Mouse (Mus musculus): ENCODE measurements around the gene Stra6. TPM values are rescaled to one million over a fixed set of nuclear protein-coding genes. Genes with fewer than 3 reads are reported as not detected.

Gene Stra6
- polyA plus RNA-seq, 1 experiment from 2014 or later = 6.0 TPM

DNA sequence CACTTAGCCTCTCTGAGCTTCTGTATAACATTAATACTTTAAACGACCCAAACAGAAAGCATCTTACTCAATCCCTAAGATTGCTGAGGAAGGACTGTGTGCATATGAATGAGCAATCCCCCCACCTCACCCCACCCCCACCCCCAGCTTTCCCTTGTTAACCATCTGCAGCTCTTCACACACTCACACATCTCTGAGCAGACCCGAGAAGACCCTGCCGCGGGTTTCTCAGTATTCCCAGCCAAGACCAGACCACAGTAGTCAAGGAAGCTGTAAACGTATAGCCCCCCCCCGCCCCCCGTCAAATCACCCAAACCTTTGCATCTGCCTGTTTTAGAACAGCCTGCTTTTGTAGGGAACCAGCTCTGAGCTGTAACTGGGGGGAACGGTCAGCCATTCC lies 21.0 kb downstream of the Stra6 start:
- Histone ChIP-seq H3K27me3 (ENCODE audit: control insufficient read depth, insufficient read depth, low read length) (no peaks in the 10 kb centered on the region), H3K36me3 (ENCODE audit: control insufficient read depth, insufficient read depth, low read length) (no peaks in the 10 kb centered on the region), H3K4me2 (ENCODE audit: low read depth, low read length) (no peak overlapping the region), H3K4me1 (ENCODE audit: control insufficient read depth, insufficient read depth, low read length) (peaks cover 33% of the 10 kb centered on the region), H3K9ac (replicated peaks; ENCODE audit: low read depth, low read length) (no peak overlapping the region), H3K27ac (ENCODE audit: low read depth, low read length) (no peak overlapping the region), H3K9me3 (ENCODE audit: control insufficient read depth, low read length) (no peaks in the 10 kb centered on the region), H3K4me3 (ENCODE audit: low read depth, low read length) (no peak overlapping the region)
- ATAC-seq (ENCODE audit: low read depth) = no peak
- 15% methylated on average over 8 of the region's 8 CpGs for WGBS

- 4% methylated on average over 2 of the region's 2 CpGs for WGBS
- H3K4me1 ChIP-seq (ENCODE audit: control insufficient read depth, insufficient read depth, low read length) = peaks cover 33% of the 10 kb centered on the region
- no peak overlapping the region for H3K4me3 ChIP-seq (ENCODE audit: low read depth, low read length)
- peak; percentile 73 for ATAC-seq (ENCODE audit: low read depth)
- H3K27me3 ChIP-seq (ENCODE audit: control insufficient read depth, insufficient read depth, low read length) = no peaks in the 10 kb centered on the region
- no peaks in the 10 kb centered on the region for H3K9me3 ChIP-seq (ENCODE audit: control insufficient read depth, low read length)
- no peaks in the 10 kb centered on the region for H3K36me3 ChIP-seq (ENCODE audit: control insufficient read depth, insufficient read depth, low read length)
- H3K27ac ChIP-seq (ENCODE audit: low read depth, low read length) = no peak overlapping the region
- no peak overlapping the region for H3K9ac ChIP-seq (replicated peaks; ENCODE audit: low read depth, low read length)
- no peak overlapping the region for H3K4me2 ChIP-seq (ENCODE audit: low read depth, low read length)
Measured at GRCm38 (mm10) chr9:58085074-58085473, 21.5 kb downstream of the Stra6 start.

DNA sequence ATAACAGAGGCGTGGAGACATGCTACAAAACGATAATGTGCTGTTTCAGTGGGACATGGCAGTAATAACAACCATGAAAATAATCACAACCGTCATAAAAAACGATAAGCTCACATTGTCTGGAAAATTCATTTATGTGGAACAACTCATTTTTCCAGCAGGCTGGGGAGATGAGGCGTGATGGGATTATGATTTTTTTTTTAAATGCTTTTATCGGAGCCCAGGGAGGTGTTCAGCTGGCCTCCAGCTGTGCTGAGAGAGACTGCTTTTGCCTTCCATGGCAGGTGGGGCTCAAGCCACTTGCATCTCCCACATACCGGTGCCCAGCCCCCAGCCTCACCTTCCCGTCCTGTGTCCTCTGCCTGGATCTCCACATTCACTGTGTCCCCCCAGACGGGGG lies 22.6 kb downstream of the Stra6 start:
- Histone ChIP-seq H3K9ac (replicated peaks; ENCODE audit: low read depth, low read length) (no peak overlapping the region; the same call in 1 of the 2 replicates), H3K4me3 (ENCODE audit: low read depth, low read length) (no peak overlapping the region), H3K36me3 (ENCODE audit: control insufficient read depth, insufficient read depth, low read length) (no peaks in the 10 kb centered on the region), H3K27ac (ENCODE audit: low read depth, low read length) (peak overlapping the region; percentile 56; the same call in 1 of the 2 replicates), H3K4me2 (ENCODE audit: low read depth, low read length) (no peak overlapping the region), H3K4me1 (ENCODE audit: control insufficient read depth, insufficient read depth, low read length) (peaks cover 33% of the 10 kb centered on the region), H3K27me3 (ENCODE audit: control insufficient read depth, insufficient read depth, low read length) (no peaks in the 10 kb centered on the region), H3K9me3 (ENCODE audit: control insufficient read depth, low read length) (no peaks in the 10 kb centered on the region)
- ATAC-seq (ENCODE audit: low read depth) = no peak
- WGBS = 19% methylated on average over 9 of the region's 9 CpGs

- no peaks in the 10 kb centered on the region for H3K36me3 ChIP-seq (ENCODE audit: control insufficient read depth, insufficient read depth, low read length)
- H3K4me2 ChIP-seq (ENCODE audit: low read depth, low read length) = no peak overlapping the region
- no peak for ATAC-seq (ENCODE audit: low read depth)
- no peaks in the 10 kb centered on the region for H3K9me3 ChIP-seq (ENCODE audit: control insufficient read depth, low read length)
- H3K27ac ChIP-seq (ENCODE audit: low read depth, low read length) = peak overlapping the region; percentile 56; the same call in 1 of the 2 replicates
- WGBS = 52% methylated on average over 7 of the region's 7 CpGs
- peaks cover 33% of the 10 kb centered on the region for H3K4me1 ChIP-seq (ENCODE audit: control insufficient read depth, insufficient read depth, low read length)
- no peak overlapping the region for H3K4me3 ChIP-seq (ENCODE audit: low read depth, low read length)
- H3K9ac ChIP-seq (replicated peaks; ENCODE audit: low read depth, low read length) = no peak overlapping the region; the same call in 1 of the 2 replicates
- no peaks in the 10 kb centered on the region for H3K27me3 ChIP-seq (ENCODE audit: control insufficient read depth, insufficient read depth, low read length)
Measured at GRCm38 (mm10) chr9:58086861-58087260, 23.3 kb downstream of the Stra6 start.

GRCm38 (mm10) chr9:58087277-58087998 lies 23.9 kb downstream of the Stra6 start:
- Histone ChIP-seq H3K4me1 (ENCODE audit: control insufficient read depth, insufficient read depth, low read length) (peaks cover 33% of the 10 kb centered on the region), H3K9ac (replicated peaks; ENCODE audit: low read depth, low read length) (no peak overlapping the region)

DNA sequence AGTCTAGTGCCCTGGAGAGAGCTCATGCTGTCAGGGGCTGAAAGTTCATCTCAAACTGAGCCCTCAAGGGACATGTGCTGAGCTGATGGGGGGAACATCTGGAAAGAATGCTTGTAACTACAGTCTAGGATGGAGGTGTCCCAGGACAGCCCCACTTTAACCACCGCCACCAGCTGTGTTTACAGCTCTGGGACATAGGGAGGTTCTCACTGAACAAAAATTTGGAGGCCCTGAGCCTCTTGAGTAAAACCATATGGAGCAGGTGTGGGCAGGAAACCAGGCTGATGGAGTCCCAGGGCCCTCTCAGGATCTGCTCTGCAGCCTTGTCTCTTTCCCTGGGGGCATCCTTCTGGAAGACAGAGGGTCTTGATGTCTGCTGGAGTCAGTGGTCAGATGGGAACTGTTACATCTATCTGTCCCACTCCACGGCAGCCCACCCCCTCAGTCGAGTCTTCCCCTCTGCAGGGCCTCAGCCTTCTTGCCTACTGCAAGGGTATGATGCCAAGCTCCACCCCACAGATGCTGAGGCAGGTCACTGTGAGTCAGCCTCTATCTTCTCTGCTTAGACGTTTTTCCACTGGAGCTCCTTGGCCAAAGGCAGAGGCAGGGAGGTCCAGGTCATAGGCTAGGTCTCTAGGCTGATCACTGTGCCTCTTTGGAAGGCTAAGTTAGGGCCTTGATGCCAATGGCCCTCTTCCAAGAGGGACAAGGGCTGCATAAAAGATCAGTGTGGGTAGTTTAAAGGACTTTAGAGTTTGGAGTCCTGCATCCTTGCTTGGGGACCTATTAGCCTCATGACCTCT lies 28.2 kb downstream of the Stra6 start:
- no peak overlapping the region for H3K9ac ChIP-seq (replicated peaks; ENCODE audit: low read depth, low read length)
- no peak for ATAC-seq (ENCODE audit: low read depth)
- H3K4me1 ChIP-seq (ENCODE audit: control insufficient read depth, insufficient read depth, low read length) = peaks cover 18% of the 10 kb centered on the region
- no peaks in the 10 kb centered on the region for H3K36me3 ChIP-seq (ENCODE audit: control insufficient read depth, insufficient read depth, low read length)
- no peak overlapping the region for H3K4me2 ChIP-seq (ENCODE audit: low read depth, low read length)
- H3K9me3 ChIP-seq (ENCODE audit: control insufficient read depth, low read length) = no peaks in the 10 kb centered on the region
- 72% methylated on average over 4 of the region's 4 CpGs for WGBS
- no peak overlapping the region for H3K4me3 ChIP-seq (ENCODE audit: low read depth, low read length)
- no peaks in the 10 kb centered on the region for H3K27me3 ChIP-seq (ENCODE audit: control insufficient read depth, insufficient read depth, low read length)
- H3K27ac ChIP-seq (ENCODE audit: low read depth, low read length) = no peak overlapping the region

More at GRCm38 (mm10) chr9:58087277-58087998, 23.9 kb downstream of the Stra6 start:
- H3K4me3 ChIP-seq (ENCODE audit: low read depth, low read length) = no peak overlapping the region
- no peaks in the 10 kb centered on the region for H3K27me3 ChIP-seq (ENCODE audit: control insufficient read depth, insufficient read depth, low read length)
- ATAC-seq (ENCODE audit: low read depth) = no peak
- H3K27ac ChIP-seq (ENCODE audit: low read depth, low read length) = peak overlapping the region; percentile 56; the same call in 1 of the 2 replicates
- H3K4me2 ChIP-seq (ENCODE audit: low read depth, low read length) = no peak overlapping the region
- no peaks in the 10 kb centered on the region for H3K36me3 ChIP-seq (ENCODE audit: control insufficient read depth, insufficient read depth, low read length)
- no peaks in the 10 kb centered on the region for H3K9me3 ChIP-seq (ENCODE audit: control insufficient read depth, low read length)
- 45% methylated on average over 7 of the region's 7 CpGs for WGBS

DNA sequence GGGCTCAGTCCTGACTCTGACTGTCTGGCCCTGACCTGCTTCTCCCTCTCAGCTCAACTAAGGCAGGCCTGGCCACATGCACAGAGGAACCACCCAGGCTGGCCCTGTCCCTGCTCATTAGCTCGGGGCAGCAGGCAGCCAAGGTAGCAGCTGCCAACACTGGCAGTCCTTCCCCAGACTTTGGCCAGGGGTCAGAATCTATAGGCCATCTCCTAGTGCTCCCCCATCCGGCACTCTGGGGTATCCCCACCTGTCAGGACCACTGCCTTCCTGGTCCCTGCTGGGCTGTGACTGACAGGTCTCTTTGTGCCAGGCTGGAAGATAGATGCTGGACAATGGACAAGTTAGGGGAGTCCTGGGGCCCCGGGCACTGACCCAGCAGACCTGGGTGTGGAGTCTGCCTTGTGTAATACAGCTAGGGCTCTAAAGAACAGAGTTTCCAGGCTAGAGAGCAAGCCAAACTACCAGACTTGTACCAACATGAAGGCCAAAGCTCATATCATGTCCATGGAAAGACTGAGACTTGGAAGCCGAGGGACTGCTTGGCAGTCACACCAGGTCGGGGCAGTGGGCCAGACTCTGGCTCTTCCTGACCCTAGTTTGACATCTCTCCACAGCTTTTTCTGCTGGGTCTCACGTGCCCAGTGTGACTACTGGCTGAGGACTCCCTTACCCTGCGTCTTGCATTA lies 29.1 kb downstream of the Stra6 start:
- no peak overlapping the region for H3K9ac ChIP-seq (replicated peaks; ENCODE audit: low read depth, low read length)
- H3K27ac ChIP-seq (ENCODE audit: low read depth, low read length) = no peak overlapping the region
- H3K27me3 ChIP-seq (ENCODE audit: control insufficient read depth, insufficient read depth, low read length) = no peaks in the 10 kb centered on the region
- H3K4me2 ChIP-seq (ENCODE audit: low read depth, low read length) = no peak overlapping the region
- ATAC-seq (ENCODE audit: low read depth) = no peak
- no peaks in the 10 kb centered on the region for H3K36me3 ChIP-seq (ENCODE audit: control insufficient read depth, insufficient read depth, low read length)
- 76% methylated on average over 7 of the region's 7 CpGs for WGBS
- no peak overlapping the region for H3K4me3 ChIP-seq (ENCODE audit: low read depth, low read length)
- no peaks in the 10 kb centered on the region for H3K9me3 ChIP-seq (ENCODE audit: control insufficient read depth, low read length)
- H3K4me1 ChIP-seq (ENCODE audit: control insufficient read depth, insufficient read depth, low read length) = peaks cover 14% of the 10 kb centered on the region

DNA sequence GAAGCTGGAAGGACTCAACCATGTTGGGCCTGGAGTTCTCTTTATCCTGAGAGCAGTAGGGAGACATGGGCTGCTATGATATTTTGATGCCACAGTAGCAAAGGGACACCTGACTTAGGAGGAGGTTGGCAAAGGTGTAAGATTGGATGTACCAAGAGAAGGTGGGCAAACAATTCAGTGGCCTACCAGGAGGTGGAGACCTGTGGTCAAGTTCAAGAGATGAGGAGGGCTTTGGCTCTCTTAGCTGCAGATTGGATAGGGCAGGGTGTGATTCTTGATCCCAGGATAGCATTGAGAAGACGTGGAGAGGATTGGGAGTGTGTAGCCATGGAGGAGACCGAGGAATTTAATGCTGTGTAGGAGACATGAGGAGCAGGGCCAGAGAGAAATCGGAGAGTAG lies 30.2 kb downstream of the Stra6 start:
- H3K36me3 ChIP-seq (ENCODE audit: control insufficient read depth, insufficient read depth, low read length) = no peaks in the 10 kb centered on the region
- no peaks in the 10 kb centered on the region for H3K27me3 ChIP-seq (ENCODE audit: control insufficient read depth, insufficient read depth, low read length)
- WGBS = 73% methylated on average over 3 of the region's 3 CpGs
- no peak for ATAC-seq (ENCODE audit: low read depth)
- H3K4me1 ChIP-seq (ENCODE audit: control insufficient read depth, insufficient read depth, low read length) = peaks cover 10% of the 10 kb centered on the region
- H3K9me3 ChIP-seq (ENCODE audit: control insufficient read depth, low read length) = no peaks in the 10 kb centered on the region
- no peak overlapping the region for H3K27ac ChIP-seq (ENCODE audit: low read depth, low read length)
- H3K4me3 ChIP-seq (ENCODE audit: low read depth, low read length) = no peak overlapping the region
- H3K9ac ChIP-seq (replicated peaks; ENCODE audit: low read depth, low read length) = no peak overlapping the region
- no peak overlapping the region for H3K4me2 ChIP-seq (ENCODE audit: low read depth, low read length)
